24 mouse cellular contexts compared by ENCODE assay signal in genomic region chr4:103346849-103347248, GRCm38 (mm10). TPM values are rescaled to one million over a fixed set of nuclear protein-coding genes. Genes with fewer than 3 reads are reported as not detected.
A peak's percentile ranks its signal among the peaks of the same experiment; 100 is the strongest.
DNase-seq lines count a peak whose midpoint lies in the region.
"Had no signal": no experiment of that assay in that cellular context is flagged by ENCODE, and none has a peak within 500 bp of the region (broad histone marks: within the 10 kb centered on the region; RNA-seq: fewer than 3 reads in every experiment).

No protein-coding gene starts in this region.

- DNase-seq in kidney, adult 11 months = peak; percentile 66
- no peak for DNase-seq in kidney, postnatal 4 days
- DNase-seq in 3T3-L1 (ENCODE audit: low read depth, low spot score) = peak; percentile 73
- DNase-seq in fibroblast of lung, adult 2 months (ENCODE audit: low read depth) = peak; percentile 6
- DNase-seq in large intestine, adult 2 months (ENCODE audit: low read depth, low spot score) = peak; percentile 64
- DNase-seq in retina, embryonic 14.5 days (ENCODE audit: low spot score) = no peak
- DNase-seq in urinary bladder, postnatal 36 days (ENCODE audit: low spot score in 2 of 2) = no peak
- DNase-seq: adrenal gland, postnatal 25 days; gastrocnemius, adult 2 months; left cerebral cortex, postnatal 4 days; thymus, postnatal 25 days had no signal

- WGBS in large intestine, adult 2 months = 34% methylated on average over 5 of the region's 5 CpGs

RNA-seq across cellular contexts. Expression of gene Oma1, which starts 33.2 kb away (rescaled TPM):
- polyA plus RNA-seq in large intestine, adult 2 months (2012; rRNA removed) = 8.5 and 10.9 TPM in 2 replicates

RNA-seq across cellular contexts. Expression of gene 4921539E11Rik, which starts 56.2 kb away (rescaled TPM):
- polyA plus RNA-seq in large intestine, adult 2 months (2012; rRNA removed) = not detected in 2 replicates
- polyA plus RNA-seq: C2C12; embryonic facial prominence, embryonic 15.5 days; forebrain, embryonic 10.5 days; gonadal fat pad, adult 2 months; heart, embryonic 13.5 days; hindbrain, embryonic 14.5 days; intestine, embryonic 14.5 days; liver, embryonic 12.5 days; lung, embryonic 15.5 days; macrophage; midbrain, embryonic 10.5 days; neural tube, embryonic 13.5 days; small intestine, adult 2 months had no signal

Comparison
In these comparisons a context has a peak if more than half of its experiments do, and no peak if none do; other contexts are left out.
1. DNase-seq: peak in kidney, adult 11 months (single experiment), 3T3-L1 (single experiment), fibroblast of lung, adult 2 months (single experiment) and large intestine, adult 2 months (single experiment); none in kidney, postnatal 4 days (0 of 2), retina, embryonic 14.5 days (single experiment) and urinary bladder, postnatal 36 days (0 of 2).